Mouse (Mus musculus): ENCODE data around the gene Atp6v0a1. TPM values are rescaled to one million over a fixed set of nuclear protein-coding genes. Genes with fewer than 3 reads are reported as not detected.

The Atp6v0a1 gene
- 150 and 167 TPM in 2 replicates for polyA plus RNA-seq (2015; fragmentation: Nextera tagmentation; extraction: Ambion mirVana)

- peak; percentile 100 for ATAC-seq (ENCODE audit: low FRiP score)
- Histone ChIP-seq H3K4me2 (peak within 1 kb of the TSS; percentile 62), H3K9me3 (replicated peaks) (no peaks in the 10 kb centered on the region), H3K27me3 (replicated peaks) (no peaks in the 10 kb centered on the region), H3K4me3 (replicated peaks) (peak within 1 kb of the TSS; percentile 79), H3K36me3 (peaks cover 12% of the 10 kb centered on the region), H3K9ac (replicated peaks) (peak within 1 kb of the TSS; percentile 84), H3K4me1 (peaks cover 48% of the 10 kb centered on the region), H3K27ac (replicated peaks) (peak within 1 kb of the TSS; percentile 91)
- under 1% methylated on average over 44 of the region's 44 CpGs for WGBS
Observed at GRCm38 (mm10) chr11:101009046-101009887, at the start of gene Atp6v0a1. Atp6v0a1 (plus strand) TSS chr11:101009452.

DNA sequence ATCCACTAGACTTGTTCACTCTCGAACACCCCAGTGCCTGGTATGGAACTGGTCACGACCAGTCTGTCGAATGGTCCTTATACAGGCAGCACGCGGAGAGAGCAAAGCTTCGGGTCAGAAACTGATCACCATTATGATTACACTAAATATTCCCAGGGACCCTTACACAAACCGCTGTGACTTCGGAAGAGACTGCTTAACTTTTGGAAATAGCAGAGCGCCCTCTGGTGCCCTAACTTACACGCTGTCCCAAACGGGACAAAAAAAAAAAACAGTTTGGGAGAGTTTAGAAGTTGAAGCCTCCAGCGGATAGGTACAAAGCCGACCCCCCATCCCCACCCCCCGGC, 49.8 kb upstream of the Atp6v0a1 start:
- Histone ChIP-seq H3K4me1 (peaks cover 25% of the 10 kb centered on the region), H3K27ac (replicated peaks) (no peak overlapping the region), H3K9me3 (replicated peaks) (no peaks in the 10 kb centered on the region), H3K27me3 (replicated peaks) (peaks cover 28% of the 10 kb centered on the region), H3K4me3 (replicated peaks) (peak overlapping the region; percentile 33), H3K9ac (replicated peaks) (peak overlapping the region; percentile 9; the same call in 1 of the 2 replicates), H3K4me2 (peak overlapping the region; percentile 53), H3K36me3 (no peaks in the 10 kb centered on the region)
- WGBS, result 4% methylated on average over 14 of the region's 14 CpGs
- no peak for ATAC-seq (ENCODE audit: low FRiP score)

GRCm38 (mm10) chr11:100959826-100960225, 49.4 kb upstream of the Atp6v0a1 start:
- WGBS, result 31% methylated on average over 3 of the region's 3 CpGs
- no peak overlapping the region for H3K9ac ChIP-seq (replicated peaks)
- no peaks in the 10 kb centered on the region for H3K9me3 ChIP-seq (replicated peaks)
- no peak overlapping the region for H3K4me3 ChIP-seq (replicated peaks)
- H3K36me3 ChIP-seq, result no peaks in the 10 kb centered on the region
- H3K4me1 ChIP-seq, result peaks cover 25% of the 10 kb centered on the region
- H3K27ac ChIP-seq (replicated peaks), result no peak overlapping the region; the same call in 1 of the 2 replicates
- ATAC-seq (ENCODE audit: low FRiP score), result no peak
- peaks cover 29% of the 10 kb centered on the region for H3K27me3 ChIP-seq (replicated peaks)
- peak overlapping the region; percentile 53 for H3K4me2 ChIP-seq

GRCm38 (mm10) chr11:100960540-100960939, 48.7 kb upstream of the Atp6v0a1 start:
- H3K9me3 ChIP-seq (replicated peaks), result no peaks in the 10 kb centered on the region
- WGBS, result 12% methylated on average over 6 of the region's 6 CpGs
- H3K27me3 ChIP-seq (replicated peaks), result peaks cover 31% of the 10 kb centered on the region
- H3K4me1 ChIP-seq, result peaks cover 25% of the 10 kb centered on the region
- no peaks in the 10 kb centered on the region for H3K36me3 ChIP-seq
- no peak overlapping the region for H3K4me3 ChIP-seq (replicated peaks)
- H3K9ac ChIP-seq (replicated peaks), result 0 out of 2 replicates have a peak overlapping the region, but pooled peaks have one; percentile 0
- H3K4me2 ChIP-seq, result peak overlapping the region; percentile 43
- H3K27ac ChIP-seq (replicated peaks), result no peak overlapping the region; the same call in 1 of the 2 replicates
- ATAC-seq (ENCODE audit: low FRiP score), result peak; percentile 85

GRCm38 (mm10) chr11:100962371-100962911, 46.8 kb upstream of the Atp6v0a1 start:
- WGBS, result 61% methylated on average over 9 of the region's 9 CpGs
- Histone ChIP-seq H3K36me3 (no peaks in the 10 kb centered on the region), H3K9ac (replicated peaks) (no peak overlapping the region), H3K4me3 (replicated peaks) (no peak overlapping the region), H3K4me2 (no peak overlapping the region), H3K9me3 (replicated peaks) (no peaks in the 10 kb centered on the region), H3K27ac (replicated peaks) (0 out of 2 replicates have a peak overlapping the region, but pooled peaks have one; percentile 18), H3K4me1 (peaks cover 19% of the 10 kb centered on the region), H3K27me3 (replicated peaks) (peaks cover 41% of the 10 kb centered on the region)
- no peak for ATAC-seq (ENCODE audit: low FRiP score)

DNA sequence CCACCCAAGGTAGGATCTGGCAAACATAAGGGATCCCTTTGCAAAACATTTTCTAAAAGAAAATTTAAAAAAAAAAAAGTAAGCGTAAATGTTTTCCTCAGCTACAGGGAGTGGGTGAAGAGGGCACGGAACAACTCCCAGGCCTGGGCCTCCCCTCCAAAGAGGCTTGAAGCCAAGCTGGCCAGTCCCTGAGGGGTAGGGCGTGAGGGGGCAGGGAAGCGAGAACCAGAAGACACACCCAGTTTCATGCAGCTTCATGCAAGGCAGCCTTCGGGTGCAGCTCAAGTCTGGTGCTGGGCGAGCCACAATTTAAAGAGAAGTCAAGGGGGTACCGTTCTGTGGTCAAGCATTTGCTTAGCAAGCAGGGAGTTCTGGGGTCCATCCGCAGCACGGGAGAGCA, 45.6 kb upstream of the Atp6v0a1 start:
- ATAC-seq (ENCODE audit: low FRiP score), result no peak
- no peak overlapping the region for H3K4me2 ChIP-seq
- H3K27me3 ChIP-seq (replicated peaks), result peaks cover 41% of the 10 kb centered on the region
- H3K27ac ChIP-seq (replicated peaks), result no peak overlapping the region
- H3K4me3 ChIP-seq (replicated peaks), result no peak overlapping the region
- H3K9me3 ChIP-seq (replicated peaks), result no peaks in the 10 kb centered on the region
- H3K4me1 ChIP-seq, result peaks cover 14% of the 10 kb centered on the region
- H3K9ac ChIP-seq (replicated peaks), result no peak overlapping the region
- no peaks in the 10 kb centered on the region for H3K36me3 ChIP-seq
- 85% methylated on average over 9 of the region's 9 CpGs for WGBS

- Histone ChIP-seq H3K36me3 (no peaks in the 10 kb centered on the region), H3K9me3 (replicated peaks) (no peaks in the 10 kb centered on the region), H3K27me3 (replicated peaks) (peaks cover 41% of the 10 kb centered on the region), H3K4me2 (no peak overlapping the region), H3K4me1 (peaks cover 12% of the 10 kb centered on the region), H3K9ac (replicated peaks) (no peak overlapping the region), H3K27ac (replicated peaks) (no peak overlapping the region), H3K4me3 (replicated peaks) (no peak overlapping the region)
- ATAC-seq (ENCODE audit: low FRiP score), result no peak
- WGBS, result 82% methylated on average over 7 of the region's 7 CpGs
Observed at GRCm38 (mm10) chr11:100964180-100964579, 45.1 kb upstream of the Atp6v0a1 start.

DNA sequence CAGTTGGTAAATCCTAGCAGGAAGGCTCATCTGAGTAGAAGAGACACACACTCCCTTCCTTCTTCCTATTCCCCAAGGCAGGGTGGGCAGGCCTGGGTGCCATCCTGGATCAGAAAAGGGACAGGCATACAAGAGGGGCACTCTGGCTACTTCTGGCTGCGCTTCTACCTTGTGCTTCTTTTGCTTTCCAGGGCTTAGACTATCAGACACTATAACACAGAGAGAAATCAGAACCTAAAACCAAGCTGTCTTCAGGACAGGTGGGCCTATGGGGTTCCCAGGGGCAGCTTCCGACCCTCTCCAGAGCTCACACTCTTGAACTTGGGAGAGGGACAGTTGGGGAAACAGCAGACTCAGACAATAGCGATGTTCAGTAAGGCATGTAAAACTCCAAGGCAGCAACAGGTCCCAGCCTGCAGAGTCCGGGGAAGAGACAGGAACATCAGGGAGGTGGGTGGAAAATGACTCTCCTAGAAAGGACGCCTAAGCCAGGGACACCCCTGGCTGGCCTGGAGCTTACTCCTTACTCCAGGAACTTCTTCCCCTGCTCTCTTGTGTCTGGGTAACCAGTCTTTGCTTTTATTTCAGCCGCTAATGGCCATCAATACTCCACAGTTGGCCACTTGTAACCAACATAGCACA, 44.2 kb upstream of the Atp6v0a1 start:
- 90% methylated on average over 6 of the region's 6 CpGs for WGBS
- no peak overlapping the region for H3K27ac ChIP-seq (replicated peaks)
- peaks cover 41% of the 10 kb centered on the region for H3K27me3 ChIP-seq (replicated peaks)
- H3K36me3 ChIP-seq, result no peaks in the 10 kb centered on the region
- no peaks in the 10 kb centered on the region for H3K9me3 ChIP-seq (replicated peaks)
- H3K4me3 ChIP-seq (replicated peaks), result no peak overlapping the region
- peaks cover 18% of the 10 kb centered on the region for H3K4me1 ChIP-seq
- no peak overlapping the region for H3K9ac ChIP-seq (replicated peaks)
- no peak overlapping the region for H3K4me2 ChIP-seq
- no peak for ATAC-seq (ENCODE audit: low FRiP score)

- ATAC-seq (ENCODE audit: low FRiP score), result no peak
- Histone ChIP-seq H3K9ac (replicated peaks) (no peak overlapping the region), H3K27me3 (replicated peaks) (peaks cover 48% of the 10 kb centered on the region), H3K4me2 (no peak overlapping the region), H3K4me3 (replicated peaks) (no peak overlapping the region), H3K4me1 (peaks cover 18% of the 10 kb centered on the region), H3K9me3 (replicated peaks) (no peaks in the 10 kb centered on the region), H3K27ac (replicated peaks) (no peak overlapping the region), H3K36me3 (no peaks in the 10 kb centered on the region)
- WGBS, result 78% methylated on average over 6 of the region's 6 CpGs
Observed at GRCm38 (mm10) chr11:100965760-100966159, 43.5 kb upstream of the Atp6v0a1 start.

DNA sequence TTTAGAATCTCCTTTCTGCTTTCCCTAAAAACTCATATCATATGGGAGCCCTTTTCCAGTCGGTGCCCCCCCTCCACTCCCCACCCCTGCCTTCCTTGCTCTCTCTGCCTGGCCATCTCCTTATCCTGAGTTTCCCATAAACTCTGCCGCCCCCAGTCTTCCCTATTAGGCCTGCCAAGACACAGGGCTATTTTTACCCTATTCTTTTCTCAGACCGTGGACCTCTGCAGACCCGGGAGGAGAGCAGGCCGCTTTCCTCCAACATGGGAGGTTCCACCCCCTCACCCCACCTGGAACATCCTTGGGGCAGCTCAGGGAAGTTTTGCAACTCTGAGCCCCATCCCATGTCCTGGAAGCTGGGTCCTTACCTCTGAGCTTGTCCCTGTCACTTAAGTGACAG, 41.9 kb upstream of the Atp6v0a1 start:
- H3K4me2 ChIP-seq, result peak overlapping the region; percentile 60; the same call in 1 of the 2 replicates
- peaks cover 64% of the 10 kb centered on the region for H3K27me3 ChIP-seq (replicated peaks)
- H3K9ac ChIP-seq (replicated peaks), result no peak overlapping the region
- H3K9me3 ChIP-seq (replicated peaks), result no peaks in the 10 kb centered on the region
- ATAC-seq (ENCODE audit: low FRiP score), result no peak
- no peaks in the 10 kb centered on the region for H3K36me3 ChIP-seq
- WGBS, result 58% methylated on average over 5 of the region's 5 CpGs
- peaks cover 18% of the 10 kb centered on the region for H3K4me1 ChIP-seq
- H3K4me3 ChIP-seq (replicated peaks), result no peak overlapping the region
- H3K27ac ChIP-seq (replicated peaks), result no peak overlapping the region

DNA sequence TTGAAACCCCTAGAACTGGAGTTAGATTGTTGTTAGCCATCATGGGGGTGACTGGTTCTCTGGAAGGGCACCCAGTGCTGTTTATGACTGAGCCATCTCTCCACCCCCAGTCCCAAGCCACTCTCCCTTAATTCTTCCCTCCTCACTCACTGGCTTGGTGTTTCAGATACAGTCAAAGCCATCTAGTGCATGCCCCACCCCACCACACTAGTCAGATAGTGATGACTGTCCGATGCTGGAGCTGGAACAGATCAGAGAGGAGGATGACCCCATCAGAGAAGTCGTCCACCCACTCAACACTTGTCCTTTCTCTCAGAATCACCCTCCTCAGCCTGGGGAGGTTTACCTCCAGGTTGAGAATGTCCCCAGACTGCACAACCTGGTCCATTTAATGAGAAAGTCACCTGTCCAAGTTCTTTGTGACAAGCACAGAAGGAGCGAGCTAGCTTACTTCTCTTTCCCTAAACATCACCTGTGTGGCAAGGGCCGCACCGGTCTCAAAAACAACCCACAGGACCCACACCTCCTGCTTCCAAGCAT, 41.3 kb upstream of the Atp6v0a1 start:
- Histone ChIP-seq H3K4me3 (replicated peaks) (peak overlapping the region; percentile 41; the same call in 1 of the 2 replicates), H3K27me3 (replicated peaks) (peaks cover 70% of the 10 kb centered on the region)

More for the DNA sequence above, 41.3 kb upstream of the Atp6v0a1 start:
- Histone ChIP-seq H3K4me1 (peaks cover 18% of the 10 kb centered on the region), H3K9me3 (replicated peaks) (no peaks in the 10 kb centered on the region), H3K4me2 (peak overlapping the region; percentile 60), H3K36me3 (no peaks in the 10 kb centered on the region), H3K9ac (replicated peaks) (no peak overlapping the region), H3K27ac (replicated peaks) (no peak overlapping the region)
- 91% methylated on average over 5 of the region's 5 CpGs for WGBS
- ATAC-seq (ENCODE audit: low FRiP score), result no peak
